Mouse (Mus musculus): ENCODE results near the gene Prrg2. TPM values are rescaled to one million over a fixed set of nuclear protein-coding genes. Genes with fewer than 3 reads are reported as not detected.

Gene Prrg2
- polyA plus RNA-seq, 1 experiment from 2014 or later: 19.0 TPM

DNA sequence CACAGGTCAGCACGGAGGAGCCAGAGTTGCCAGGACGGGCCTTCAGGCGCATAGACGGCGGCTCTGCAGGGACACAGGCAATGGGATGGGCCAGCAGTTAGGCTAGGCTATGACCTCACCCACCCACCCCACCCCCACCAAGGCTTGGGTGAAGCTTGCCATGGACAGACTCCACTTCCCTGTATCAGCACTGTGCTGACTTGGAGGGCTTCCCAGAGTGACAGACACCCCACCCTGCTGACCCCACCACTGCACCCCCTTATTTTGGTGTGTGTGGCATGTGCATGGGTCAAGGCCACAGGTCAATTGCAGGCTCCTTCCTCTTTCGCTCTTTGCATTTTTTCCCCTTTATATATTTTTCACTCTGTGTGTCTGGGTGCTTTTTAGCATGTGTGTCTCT, 32.9 kb upstream of the Prrg2 start:
- WGBS (ENCODE audit: missing documents): 67% methylated on average over 6 of the region's 6 CpGs
- Histone ChIP-seq H3K36me3 (ENCODE audit: inconsistent target) (no peaks in the 10 kb centered on the region), H3K79me2 (ENCODE audit: inconsistent target) (no peaks in the 10 kb centered on the region; the same call in 1 of the 2 replicates), H3K4me3 (ENCODE audit: inconsistent target) (no peak overlapping the region), H3K27ac (peak overlapping the region; percentile 60)

GRCm38 (mm10) chr7:45094121-45094520, 31.6 kb upstream of the Prrg2 start:
- Histone ChIP-seq H3K4me3 (ENCODE audit: inconsistent target) (no peak overlapping the region), H3K36me3 (ENCODE audit: inconsistent target) (no peaks in the 10 kb centered on the region), H3K27ac (no peak overlapping the region), H3K79me2 (ENCODE audit: inconsistent target) (no peaks in the 10 kb centered on the region)
- 89% methylated on average over 7 of the region's 7 CpGs for WGBS (ENCODE audit: missing documents)

GRCm38 (mm10) chr7:45093516-45093905, 31.0 kb upstream of the Prrg2 start:
- Histone ChIP-seq H3K27ac (no peak overlapping the region), H3K79me2 (ENCODE audit: inconsistent target) (no peaks in the 10 kb centered on the region), H3K4me3 (ENCODE audit: inconsistent target) (no peak overlapping the region), H3K36me3 (ENCODE audit: inconsistent target) (no peaks in the 10 kb centered on the region)
- WGBS (ENCODE audit: missing documents): 69% methylated on average over 17 of the region's 18 CpGs

DNA sequence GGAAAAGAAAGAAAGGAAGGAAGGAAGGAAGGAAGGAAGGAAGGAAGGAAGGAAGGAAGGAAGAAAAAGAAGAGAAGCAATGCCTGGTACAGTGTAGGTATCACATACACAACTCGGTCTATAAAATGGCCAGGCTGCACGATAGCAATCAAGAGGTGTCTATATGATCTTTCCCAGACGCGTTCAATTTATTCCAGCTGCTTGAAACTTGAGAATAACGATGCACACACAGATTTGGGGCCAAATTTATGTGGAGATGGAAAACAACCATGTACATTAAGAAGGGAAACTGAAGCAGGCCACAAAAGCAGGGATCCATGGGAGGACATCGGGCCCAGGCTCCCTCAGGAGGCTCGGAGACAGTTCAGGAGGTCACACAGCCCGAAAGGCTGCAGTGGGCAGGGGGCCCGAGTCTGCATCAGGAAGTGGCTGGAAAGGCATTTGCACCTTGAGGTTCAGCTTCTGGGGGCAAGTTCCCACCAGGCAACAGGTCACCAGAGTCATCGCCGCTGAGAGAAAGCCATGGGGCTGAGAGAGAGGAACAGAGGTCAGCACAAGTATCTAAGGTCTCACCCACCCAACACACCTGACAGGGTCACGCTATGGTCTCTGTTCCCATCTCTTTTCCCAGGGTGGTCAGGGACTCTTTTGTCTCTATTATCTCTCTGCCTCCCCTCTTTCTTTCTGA, 30.5 kb upstream of the Prrg2 start:
- Histone ChIP-seq H3K27ac (no peak overlapping the region), H3K36me3 (ENCODE audit: inconsistent target) (no peaks in the 10 kb centered on the region), H3K4me3 (ENCODE audit: inconsistent target) (no peak overlapping the region), H3K79me2 (ENCODE audit: inconsistent target) (no peaks in the 10 kb centered on the region)
- 86% methylated on average over 12 of the region's 12 CpGs for WGBS (ENCODE audit: missing documents)

DNA sequence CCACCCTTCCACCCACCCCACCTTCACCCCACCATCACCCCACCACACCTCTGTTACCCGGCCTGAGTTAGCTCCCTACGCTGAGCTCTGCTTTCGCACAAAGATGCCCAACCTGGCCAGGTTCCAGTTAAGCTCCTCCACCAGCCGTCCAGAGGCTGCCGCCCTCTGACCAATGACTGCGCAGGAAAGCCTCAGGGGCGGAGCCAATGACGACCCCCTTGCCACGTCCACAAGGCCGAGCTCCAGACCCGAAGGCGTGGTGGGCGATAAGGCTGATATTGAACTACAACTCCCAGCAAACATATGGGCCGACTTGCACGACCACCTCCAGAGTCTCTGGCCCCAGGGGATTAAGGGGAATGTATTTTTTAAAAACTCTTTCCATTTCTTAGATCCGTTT, 29.6 kb upstream of the Prrg2 start, which contains the start of gene Rcn3:
TSS of gene Rcn3 (minus strand) at position 174 of the 400 bp plus-strand sequence.
- Histone ChIP-seq H3K79me2 (ENCODE audit: inconsistent target) (no peaks in the 10 kb centered on the region), H3K4me3 (ENCODE audit: inconsistent target) (no peak within 1 kb of the TSS), H3K27ac (no peak within 1 kb of the TSS), H3K36me3 (ENCODE audit: inconsistent target) (no peaks in the 10 kb centered on the region)
- WGBS (ENCODE audit: missing documents): 21% methylated on average over 16 of the region's 16 CpGs

DNA sequence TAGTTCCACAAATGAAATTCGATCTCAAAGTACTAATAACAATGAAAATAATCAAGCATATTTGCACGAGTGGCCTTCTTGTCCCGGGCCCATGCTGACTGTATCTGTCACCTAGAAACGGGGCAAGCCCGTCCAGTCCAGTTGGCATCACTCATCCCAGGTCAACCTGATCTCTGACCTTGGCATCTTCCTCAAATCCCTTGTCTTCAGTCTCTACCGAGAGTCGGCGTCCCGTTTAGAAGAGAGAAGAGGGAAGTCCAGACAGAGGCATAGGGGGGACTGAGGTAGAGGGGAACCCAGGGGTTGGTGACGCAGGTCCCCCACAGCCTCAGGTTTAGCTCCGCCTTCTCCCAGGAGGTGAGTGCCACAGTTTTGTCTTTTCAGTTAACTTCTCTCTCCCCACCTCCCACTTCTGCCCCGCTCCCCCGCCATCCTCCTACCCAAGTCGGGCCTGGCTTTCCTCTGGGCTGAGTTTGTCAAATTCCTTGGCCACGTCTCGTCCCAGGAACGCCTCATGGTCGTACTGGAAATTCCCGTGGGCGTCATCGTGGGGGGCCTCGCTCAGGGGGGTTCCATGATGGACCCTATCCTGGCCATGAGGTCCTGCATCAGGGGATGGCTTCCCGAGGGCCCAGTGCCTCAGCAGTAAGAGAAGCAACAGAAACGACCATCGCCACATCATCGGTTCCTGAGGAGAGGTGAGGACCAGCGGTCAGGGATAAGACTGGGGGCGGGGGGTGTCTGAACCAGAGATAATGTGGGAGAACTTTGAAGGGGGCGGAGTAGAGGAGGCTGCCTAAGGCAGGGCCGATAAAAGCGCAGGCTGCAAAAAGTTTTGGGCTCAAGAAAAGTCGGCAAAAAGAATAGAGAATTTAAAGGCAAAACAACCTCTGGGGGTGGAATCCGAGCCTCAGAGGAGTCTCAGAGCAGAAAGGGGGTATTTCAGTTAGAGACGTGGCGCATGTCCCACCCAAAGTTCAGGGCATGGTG, 28.8 kb upstream of the Prrg2 start:
- no peak overlapping the region for H3K27ac ChIP-seq
- no peak overlapping the region for H3K4me3 ChIP-seq (ENCODE audit: inconsistent target)
- 28% methylated on average over 35 of the region's 35 CpGs for WGBS (ENCODE audit: missing documents)
- H3K36me3 ChIP-seq (ENCODE audit: inconsistent target): no peaks in the 10 kb centered on the region
- no peaks in the 10 kb centered on the region for H3K79me2 ChIP-seq (ENCODE audit: inconsistent target)

- H3K27ac ChIP-seq: no peak overlapping the region
- no peak overlapping the region for H3K4me3 ChIP-seq (ENCODE audit: inconsistent target)
- H3K36me3 ChIP-seq (ENCODE audit: inconsistent target): no peaks in the 10 kb centered on the region
- no peaks in the 10 kb centered on the region for H3K79me2 ChIP-seq (ENCODE audit: inconsistent target)
- 72% methylated on average over 12 of the region's 13 CpGs for WGBS (ENCODE audit: missing documents)
These were observed 27.9 kb upstream of the Prrg2 start for GRCm38 (mm10) chr7:45090251-45090977.

GRCm38 (mm10) chr7:45088597-45088996, 26.1 kb upstream of the Prrg2 start:
- Histone ChIP-seq H3K27ac (no peak overlapping the region), H3K36me3 (ENCODE audit: inconsistent target) (no peaks in the 10 kb centered on the region), H3K79me2 (ENCODE audit: inconsistent target) (no peaks in the 10 kb centered on the region), H3K4me3 (ENCODE audit: inconsistent target) (no peak overlapping the region)
- WGBS (ENCODE audit: missing documents): 93% methylated on average over 10 of the region's 17 CpGs

- Histone ChIP-seq H3K79me2 (ENCODE audit: inconsistent target) (no peaks in the 10 kb centered on the region), H3K36me3 (ENCODE audit: inconsistent target) (no peaks in the 10 kb centered on the region), H3K4me3 (ENCODE audit: inconsistent target) (no peak overlapping the region), H3K27ac (no peak overlapping the region)
- WGBS (ENCODE audit: missing documents): 89% methylated on average over 4 of the region's 4 CpGs
These were observed 23.6 kb upstream of the Prrg2 start for GRCm38 (mm10) chr7:45086084-45086483.

DNA sequence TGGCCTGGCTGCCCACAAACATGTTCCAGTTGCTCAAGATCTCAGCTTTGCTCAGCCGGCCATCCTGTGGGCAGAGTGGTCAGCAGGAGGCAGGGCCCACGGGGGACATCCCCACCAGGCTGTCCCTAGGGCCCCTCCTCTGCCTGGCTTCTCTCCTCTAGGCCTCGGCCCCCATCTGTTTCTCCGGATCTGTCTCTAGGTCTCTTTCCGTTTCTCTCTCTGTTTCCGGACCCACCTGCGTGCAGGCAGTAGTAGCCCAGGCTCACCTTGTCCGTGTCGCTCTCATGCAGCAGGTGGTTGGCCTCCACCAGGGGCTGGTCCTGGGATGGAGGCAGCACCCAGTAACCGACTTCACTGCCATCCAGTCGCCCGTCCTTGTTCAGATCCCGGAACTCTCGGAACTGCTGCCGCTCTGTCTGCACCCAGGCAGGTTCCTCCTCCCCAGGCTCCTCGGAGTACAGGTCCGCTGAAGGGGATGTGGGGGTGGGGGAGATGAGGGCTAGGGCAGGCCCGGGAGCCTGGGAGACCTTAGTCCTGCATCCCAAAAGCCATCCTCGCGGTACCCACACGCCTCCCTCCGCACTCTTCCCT, 20.9 kb upstream of the Prrg2 start:
- Histone ChIP-seq H3K27ac (peak overlapping the region; percentile 94), H3K4me3 (ENCODE audit: inconsistent target) (peak overlapping the region; percentile 61)
- 42% methylated on average over 22 of the region's 22 CpGs for WGBS (ENCODE audit: missing documents)

DNA sequence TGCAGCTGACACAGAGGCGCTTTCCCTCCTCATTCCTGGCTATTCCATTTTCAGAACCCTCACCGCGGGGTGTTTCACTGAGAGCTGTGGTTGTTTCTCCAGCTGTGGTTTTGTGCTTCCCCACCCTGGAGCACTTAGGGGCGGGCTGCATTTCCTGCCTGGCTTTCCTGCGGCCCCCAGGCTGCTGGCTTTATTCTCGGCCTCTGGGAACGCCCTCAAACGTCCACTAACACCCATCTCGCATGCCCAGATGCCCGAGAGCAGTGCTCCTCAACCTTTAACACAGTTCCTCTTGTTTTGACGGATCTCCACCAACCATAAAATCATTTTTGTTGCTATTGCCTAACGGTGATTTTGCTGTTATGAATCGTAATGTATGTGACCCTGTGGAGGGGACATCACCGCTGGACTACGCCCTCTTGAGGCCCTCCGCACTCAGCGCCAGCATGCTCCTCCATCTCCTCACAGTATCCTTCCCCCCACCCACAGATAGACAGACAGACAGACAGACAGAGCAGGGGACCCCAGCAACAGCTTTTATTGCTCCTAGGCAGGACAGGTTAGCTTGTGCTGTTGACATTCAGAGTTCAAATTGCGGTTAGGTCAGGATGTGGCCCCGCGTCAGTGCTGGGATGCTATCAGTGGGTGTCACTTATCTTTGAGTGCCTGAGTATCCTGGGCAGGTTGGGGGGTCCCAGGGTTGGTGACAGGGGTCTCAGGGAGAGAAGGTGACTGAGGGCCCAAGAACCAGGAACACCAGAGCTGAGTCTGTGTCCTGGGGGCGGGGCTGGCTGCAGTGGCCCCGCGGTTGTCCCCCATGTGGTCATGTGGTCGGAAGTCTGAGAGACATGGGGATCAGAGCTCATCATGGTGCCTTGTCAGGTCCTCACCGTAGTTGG, 20.2 kb upstream of the Prrg2 start:
- Histone ChIP-seq H3K79me2 (ENCODE audit: inconsistent target) (no peaks in the 10 kb centered on the region), H3K4me3 (ENCODE audit: inconsistent target) (peak overlapping the region; percentile 61), H3K27ac (peak overlapping the region; percentile 94), H3K36me3 (ENCODE audit: inconsistent target) (peaks cover 3% of the 10 kb centered on the region; the same call in 1 of the 2 replicates)
- 2% methylated on average over 24 of the region's 25 CpGs for WGBS (ENCODE audit: missing documents)

More for the DNA sequence above, 20.9 kb upstream of the Prrg2 start:
- Histone ChIP-seq H3K79me2 (ENCODE audit: inconsistent target) (no peaks in the 10 kb centered on the region), H3K36me3 (ENCODE audit: inconsistent target) (no peaks in the 10 kb centered on the region)

DNA sequence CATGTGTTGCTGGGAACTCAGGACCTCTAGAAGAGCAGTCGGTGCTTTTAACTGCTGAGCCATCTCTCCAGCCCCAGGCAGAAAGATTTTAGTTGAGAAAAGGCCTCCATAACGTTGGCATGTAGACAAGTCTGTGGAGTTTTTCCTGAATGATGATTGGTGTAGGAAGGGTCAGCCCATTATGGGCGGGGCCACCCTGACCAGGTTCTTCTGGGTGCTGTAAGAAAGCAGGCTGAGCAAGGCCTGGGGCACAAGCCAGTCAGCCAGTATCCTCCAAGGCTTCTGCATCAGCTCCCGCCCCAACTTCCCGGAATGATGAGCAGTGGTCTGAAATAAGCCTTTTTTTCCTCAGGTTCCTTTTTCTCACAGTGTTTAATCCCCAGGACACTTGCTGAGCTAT, 18.5 kb upstream of the Prrg2 start:
- H3K36me3 ChIP-seq (ENCODE audit: inconsistent target): peaks cover 19% of the 10 kb centered on the region; the same call in 1 of the 2 replicates
- H3K27ac ChIP-seq: peak overlapping the region; percentile 94
- H3K4me3 ChIP-seq (ENCODE audit: inconsistent target): no peak overlapping the region
- H3K79me2 ChIP-seq (ENCODE audit: inconsistent target): no peaks in the 10 kb centered on the region
- WGBS (ENCODE audit: missing documents): 88% methylated on average over 5 of the region's 5 CpGs

- no peaks in the 10 kb centered on the region for H3K79me2 ChIP-seq (ENCODE audit: inconsistent target)
- WGBS (ENCODE audit: missing documents): 4% methylated on average over 10 of the region's 10 CpGs
- H3K36me3 ChIP-seq (ENCODE audit: inconsistent target): peaks cover 22% of the 10 kb centered on the region; the same call in 1 of the 2 replicates
- no peak overlapping the region for H3K27ac ChIP-seq
- H3K4me3 ChIP-seq (ENCODE audit: inconsistent target): no peak overlapping the region
These were observed 17.4 kb upstream of the Prrg2 start for GRCm38 (mm10) chr7:45079856-45080255.

Measured in macrophage (primary cell).